ENCODE assay signal across 9 mouse cellular contexts in the genomic region with DNA sequence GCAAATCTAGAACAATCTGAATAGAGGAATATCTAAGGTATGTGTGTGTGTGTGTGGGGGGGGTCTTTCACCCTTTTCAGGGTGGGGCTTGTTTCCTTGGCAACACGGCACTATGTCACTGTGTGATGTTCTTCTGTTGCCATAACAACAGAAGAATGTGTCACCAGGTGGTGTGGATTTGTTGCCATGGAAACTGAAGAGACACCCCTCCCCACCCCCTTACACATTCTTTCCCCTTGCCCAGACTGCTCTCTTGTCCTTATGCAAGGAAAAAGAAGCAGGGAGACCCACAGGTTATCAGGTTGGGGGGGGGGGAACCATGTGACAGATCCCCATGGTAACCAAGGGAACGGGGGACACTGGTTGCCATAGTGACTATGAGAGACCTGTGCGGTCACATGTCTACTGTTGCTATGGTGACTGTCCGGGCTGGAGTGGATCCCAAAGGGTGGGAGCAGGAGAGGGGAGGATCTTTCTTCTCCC. TPM values are rescaled to one million over a fixed set of nuclear protein-coding genes. Genes with fewer than 3 reads are reported as not detected.
DNase-seq lines count a peak whose midpoint lies in the region; ATAC-seq lines count a peak whose summit lies in the region.
"Had no signal": no experiment of that assay in that cellular context is flagged by ENCODE, and none has a peak within 500 bp of the region (broad histone marks: within the 10 kb centered on the region; RNA-seq: fewer than 3 reads in every experiment).

No protein-coding gene starts in this region.

- no peak overlapping the region for H3K9ac ChIP-seq in forebrain, embryonic 12.5 days
- H3K9ac ChIP-seq in midbrain, embryonic 16.5 days (ENCODE audit: low read depth, low read length) = no peak overlapping the region

- DNase-seq in cerebellum, postnatal 36 days = peak; percentile 37 to 48
- DNase-seq in layer of hippocampus, adult 8-10 months (ENCODE audit: low spot score in 2 of 2) = peak; percentile 71 to 81
- no peak for DNase-seq in kidney, adult 18-20 months
- no peak for DNase-seq in gastrocnemius, adult 18-20 months (ENCODE audit: low spot score)

- peaks cover 88% of the 10 kb centered on the region for H3K4me1 ChIP-seq in forebrain, embryonic 12.5 days
- peaks cover 56% of the 10 kb centered on the region for H3K4me1 ChIP-seq in midbrain, embryonic 16.5 days (ENCODE audit: control insufficient read depth, insufficient read depth, low read length)

- H3K4me2 ChIP-seq in forebrain, embryonic 12.5 days = peak overlapping the region; percentile 99
- peak overlapping the region; percentile 82 for H3K4me2 ChIP-seq in midbrain, embryonic 16.5 days (ENCODE audit: low read length)

- H3K27ac ChIP-seq in forebrain, embryonic 12.5 days = peak overlapping the region; percentile 96
- H3K27ac ChIP-seq in midbrain, embryonic 16.5 days (ENCODE audit: low read length) = peak overlapping the region; percentile 90

- no peaks in the 10 kb centered on the region for H3K9me3 ChIP-seq in forebrain, embryonic 12.5 days
- H3K9me3 ChIP-seq in midbrain, embryonic 16.5 days (replicated peaks; ENCODE audit: control insufficient read depth, low read length, poor library complexity, severe bottlenecking) = no peaks in the 10 kb centered on the region

- H3K36me3 ChIP-seq in forebrain, embryonic 12.5 days (replicated peaks) = no peaks in the 10 kb centered on the region
- no peaks in the 10 kb centered on the region for H3K36me3 ChIP-seq in midbrain, embryonic 16.5 days (ENCODE audit: control insufficient read depth, insufficient read depth, low read length)

- ATAC-seq in forebrain, embryonic 12.5 days (ENCODE audit: low FRiP score) = peak; percentile 90
- peak; percentile 87 for ATAC-seq in midbrain, embryonic 16.5 days
- ATAC-seq in erythroblast, adult 5-6 weeks (replicated peaks; ENCODE audit: low FRiP score, poor library complexity, severe bottlenecking) = no peak
- no peak for ATAC-seq in inflammation-experienced regulatory T-cells, adult 6 months

- H3K27me3 ChIP-seq in forebrain, embryonic 12.5 days = peaks cover 27% of the 10 kb centered on the region
- no peaks in the 10 kb centered on the region for H3K27me3 ChIP-seq in midbrain, embryonic 16.5 days (ENCODE audit: control insufficient read depth, insufficient read depth, low read depth, low read length)

- H3K4me3 ChIP-seq in forebrain, embryonic 12.5 days (replicated peaks) = no peak overlapping the region
- peak overlapping the region; percentile 7; the same call in 1 of the 2 replicates for H3K4me3 ChIP-seq in midbrain, embryonic 16.5 days (ENCODE audit: low read depth, low read length)

- 16% methylated on average over 4 of the region's 4 CpGs for WGBS in forebrain, embryonic 12.5 days
- 9% methylated on average over 4 of the region's 4 CpGs for WGBS in midbrain, embryonic 16.5 days

RNA-seq across cellular contexts. Expression of gene Cacna1g, which starts 5.4 kb away (rescaled TPM):
- polyA plus RNA-seq in forebrain, embryonic 12.5 days (2016; fragmentation: Nextera tagmentation; extraction: Ambion mirVana) = 9.6 and 12.1 TPM in 2 replicates
- total RNA-seq in layer of hippocampus, adult 8-10 months (2022) = 10 to 100 TPM; 49.3 to 83.1 (median 67.7) TPM
- 18.4 and 21.2 TPM in 2 replicates for polyA plus RNA-seq in midbrain, embryonic 16.5 days (2015; fragmentation: Nextera tagmentation; extraction: Ambion mirVana)
- 109 and 122 TPM in 2 replicates for total RNA-seq in erythroblast, adult 5-6 weeks (2015; ENCODE audit: low replicate concordance)
- 78.9 and 102 TPM in 2 replicates for total RNA-seq in erythroblast, adult 5-6 weeks (2017; ENCODE audit: low replicate concordance)
- total RNA-seq in gastrocnemius, adult 18-20 months (2021) = 1 to 10 TPM in 1 of 2 experiments, under 1 TPM in 1; 0.94 to 1.3 TPM
- not detected for polyA plus RNA-seq in inflammation-experienced regulatory T-cells, adult 6 months (2017; shearing (Covaris generic))

RNA-seq across cellular contexts. Expression of gene Spata20, which starts 17.4 kb away (rescaled TPM):
- 0.19 and 0.26 TPM in 2 replicates for polyA plus RNA-seq in forebrain, embryonic 12.5 days (2016; fragmentation: Nextera tagmentation; extraction: Ambion mirVana)
- total RNA-seq in layer of hippocampus, adult 8-10 months (2022) = under 1 TPM in 2 of 4 experiments, not detected in 2; 0.43 to 0.64 TPM
- polyA plus RNA-seq in midbrain, embryonic 16.5 days (2015; fragmentation: Nextera tagmentation; extraction: Ambion mirVana) = 0.43 and 0.66 TPM in 2 replicates
- not detected in 2 replicates for total RNA-seq in erythroblast, adult 5-6 weeks (2015; ENCODE audit: low replicate concordance)
- not detected in 2 replicates for total RNA-seq in erythroblast, adult 5-6 weeks (2017; ENCODE audit: low replicate concordance)
- not detected for total RNA-seq in gastrocnemius, adult 18-20 months (2021)
- not detected for polyA plus RNA-seq in inflammation-experienced regulatory T-cells, adult 6 months (2017; shearing (Covaris generic))
- total RNA-seq: liver, adult 2 months had no signal
- polyA plus RNA-seq: liver, adult 2 months had no signal

RNA-seq across cellular contexts. Expression of gene Epn3, which starts 31.2 kb away (rescaled TPM):
- 0.52 and 0.97 TPM in 2 replicates for polyA plus RNA-seq in forebrain, embryonic 12.5 days (2016; fragmentation: Nextera tagmentation; extraction: Ambion mirVana)
- total RNA-seq in layer of hippocampus, adult 8-10 months (2022) = 1 to 10 TPM; 1.9 to 2.7 (median 2.4) TPM
- 0.43 and 0.57 TPM in 2 replicates for polyA plus RNA-seq in midbrain, embryonic 16.5 days (2015; fragmentation: Nextera tagmentation; extraction: Ambion mirVana)
- not detected in 2 replicates for total RNA-seq in erythroblast, adult 5-6 weeks (2015; ENCODE audit: low replicate concordance)
- not detected in 2 replicates for total RNA-seq in erythroblast, adult 5-6 weeks (2017; ENCODE audit: low replicate concordance)
- total RNA-seq in gastrocnemius, adult 18-20 months (2021) = not detected
- not detected for polyA plus RNA-seq in inflammation-experienced regulatory T-cells, adult 6 months (2017; shearing (Covaris generic))
- total RNA-seq: liver, adult 2 months had no signal

RNA-seq across cellular contexts. Expression of gene Mycbpap, which starts 52.9 kb away (rescaled TPM):
- polyA plus RNA-seq in forebrain, embryonic 12.5 days (2016; fragmentation: Nextera tagmentation; extraction: Ambion mirVana) = 3.7 and 3.8 TPM in 2 replicates
- total RNA-seq in layer of hippocampus, adult 8-10 months (2022) = 1 to 10 TPM; 3.1 to 7.6 (median 3.5) TPM
- polyA plus RNA-seq in midbrain, embryonic 16.5 days (2015; fragmentation: Nextera tagmentation; extraction: Ambion mirVana) = 4.9 and 5.6 TPM in 2 replicates
- not detected in 2 replicates for total RNA-seq in erythroblast, adult 5-6 weeks (2015; ENCODE audit: low replicate concordance)
- total RNA-seq in erythroblast, adult 5-6 weeks (2017; ENCODE audit: low replicate concordance) = not detected in 2 replicates
- total RNA-seq in gastrocnemius, adult 18-20 months (2021) = not detected
- not detected for polyA plus RNA-seq in inflammation-experienced regulatory T-cells, adult 6 months (2017; shearing (Covaris generic))

Comparison
In these comparisons a context has a peak if more than half of its experiments do, and no peak if none do; other contexts are left out.
1. DNase-seq: peak in cerebellum, postnatal 36 days (2 of 2) and layer of hippocampus, adult 8-10 months (2 of 2); none in kidney, adult 18-20 months (single experiment) and gastrocnemius, adult 18-20 months (single experiment).
2. ATAC-seq: peak in forebrain, embryonic 12.5 days (single experiment) and midbrain, embryonic 16.5 days (single experiment); none in erythroblast, adult 5-6 weeks (single experiment) and inflammation-experienced regulatory T-cells, adult 6 months (single experiment).
3. RNA of gene Cacna1g, which starts 5.4 kb away (total RNA-seq): 78.9 to 122 TPM in erythroblast, adult 5-6 weeks and 49.3 to 83.1 TPM in layer of hippocampus, adult 8-10 months; 0.94 to 1.3 TPM in gastrocnemius, adult 18-20 months; every median in the first group is over 10 times any median in the second.